Mouse (Mus musculus): Measurements from ENCODE around the gene Klhl3.

DNA sequence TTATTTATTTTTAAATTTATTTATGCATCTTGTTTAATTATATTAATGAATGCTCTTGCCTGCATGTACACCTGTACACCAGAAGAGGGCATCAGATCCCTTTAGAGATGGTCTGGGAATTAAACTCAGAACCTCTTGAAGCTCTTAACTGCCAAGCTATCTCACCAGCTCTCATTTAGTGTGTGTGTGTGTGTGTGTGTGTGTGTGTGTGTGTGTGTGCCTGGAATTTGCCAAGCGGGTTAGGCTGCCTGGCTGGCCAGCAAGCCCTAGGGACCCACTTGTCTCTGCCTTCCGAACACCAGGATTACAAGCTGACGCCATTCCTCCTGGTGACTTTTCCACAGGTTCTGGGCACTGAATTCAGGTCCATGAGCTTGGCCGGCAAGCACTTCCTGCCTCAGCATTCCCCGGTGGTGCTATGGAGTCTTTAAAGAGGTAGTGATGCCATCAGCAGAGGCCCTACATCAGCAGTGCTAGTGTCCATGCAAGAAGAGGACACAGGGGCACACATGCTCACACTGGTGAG is 35.7 kb upstream of the Klhl3 start:
- TF ChIP-seq CTCF (IDR thresholded peaks at IDR 0.05; ENCODE audit: borderline replicate concordance, insufficient read depth, low read depth, low read length) (peak; percentile 38; the same call in 1 of the 2 replicates), POLR2A (IDR thresholded peaks at IDR 0.05; ENCODE audit: borderline replicate concordance, insufficient read depth, low read length) (no peak)

Data from cerebellum, adult 2 months (tissue).